Mouse (Mus musculus) mouse trophoblast stem cell (cell line): ENCODE results near the gene Btbd11.

ENCODE experiments used
- in situ Hi-C, 2 experiments: fragments of 300-500 bp; cut with MseI, MboI; formaldehyde crosslinking; loops; 2 replicates in 1 of 2; 3 replicates in 1 of 2; pipeline ENCODE4 v1.15.1; 2025

Btbd11 gene

GRCm38 (mm10) chr10:85591296-85591695, 204.7 kb downstream of the Btbd11 start:
- in situ Hi-C loops: no loop called here

DNA sequence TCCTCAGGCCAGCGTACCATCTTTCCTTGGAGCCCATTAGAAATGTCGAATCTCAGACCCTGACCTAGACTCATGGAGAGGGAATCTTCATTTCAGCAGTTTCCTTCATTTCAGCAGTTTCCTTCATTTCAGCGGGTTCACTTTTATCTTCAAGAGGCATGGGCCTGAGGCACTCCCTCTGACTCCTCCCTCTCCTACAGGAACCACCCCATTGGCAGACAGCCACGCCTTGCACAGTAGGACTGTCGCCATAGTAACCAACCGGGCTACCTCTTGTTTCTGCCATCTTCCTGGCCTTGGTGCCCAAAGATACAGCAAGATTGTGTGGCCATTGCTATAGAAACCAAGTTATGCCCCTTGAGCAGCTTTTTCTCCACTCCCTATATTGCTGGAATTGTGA, 205.4 kb downstream of the Btbd11 start:
- in situ Hi-C loops: no loop called here

DNA sequence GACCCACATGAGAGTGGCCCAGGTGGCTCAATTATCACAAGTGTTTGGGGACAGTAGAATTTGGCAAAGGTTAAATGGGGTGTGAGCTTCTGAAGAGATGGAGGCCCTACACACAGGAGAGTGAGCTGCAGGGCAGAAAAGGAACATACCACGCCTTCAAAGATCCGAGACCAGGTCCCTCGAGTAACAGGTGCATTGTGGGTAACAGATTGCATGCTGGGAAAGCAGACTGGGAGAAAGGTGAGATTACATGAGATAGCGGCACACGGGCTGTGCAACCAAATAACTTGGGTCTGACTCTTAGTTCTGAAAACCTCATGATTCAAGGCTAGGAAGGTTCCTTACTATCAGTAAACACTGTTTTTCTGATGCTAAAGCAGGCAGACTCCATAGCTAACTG, 209.7 kb downstream of the Btbd11 start:
- in situ Hi-C loops: no loop called here

DNA sequence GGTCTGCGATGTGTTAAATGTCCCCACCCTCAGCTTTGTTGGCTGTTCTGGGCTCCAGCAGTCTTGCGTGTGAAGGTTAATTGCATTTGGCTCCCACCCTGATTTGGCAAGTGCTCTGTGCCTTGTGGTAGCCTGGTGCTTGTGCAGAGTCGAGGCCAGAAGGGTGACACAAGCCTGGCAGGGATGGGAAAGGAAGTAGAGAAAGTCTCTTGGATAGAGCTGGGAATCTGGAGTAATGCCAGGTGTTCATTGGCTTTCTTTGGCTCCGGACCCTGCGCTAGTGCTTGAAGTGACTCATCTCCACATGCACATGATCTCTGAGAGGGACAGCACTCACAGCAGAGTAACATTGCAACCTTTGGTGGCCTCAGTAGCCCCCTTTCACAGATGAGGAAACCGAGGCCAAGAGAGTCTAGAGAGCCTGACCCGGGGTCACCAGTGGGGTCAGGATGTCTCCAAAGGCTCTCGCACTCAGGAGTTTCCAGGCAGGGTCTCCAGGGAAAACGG, 211.5 kb downstream of the Btbd11 start:
- in situ Hi-C loops: no loop called here

- in situ Hi-C loops: no loop called here
Observed at GRCm38 (mm10) chr10:85598603-85599542, 212.3 kb downstream of the Btbd11 start.

GRCm38 (mm10) chr10:85602546-85602945, 215.9 kb downstream of the Btbd11 start:
- in situ Hi-C loops: no loop called here

GRCm38 (mm10) chr10:85604556-85604955, 217.9 kb downstream of the Btbd11 start:
- in situ Hi-C loops: no loop called here

DNA sequence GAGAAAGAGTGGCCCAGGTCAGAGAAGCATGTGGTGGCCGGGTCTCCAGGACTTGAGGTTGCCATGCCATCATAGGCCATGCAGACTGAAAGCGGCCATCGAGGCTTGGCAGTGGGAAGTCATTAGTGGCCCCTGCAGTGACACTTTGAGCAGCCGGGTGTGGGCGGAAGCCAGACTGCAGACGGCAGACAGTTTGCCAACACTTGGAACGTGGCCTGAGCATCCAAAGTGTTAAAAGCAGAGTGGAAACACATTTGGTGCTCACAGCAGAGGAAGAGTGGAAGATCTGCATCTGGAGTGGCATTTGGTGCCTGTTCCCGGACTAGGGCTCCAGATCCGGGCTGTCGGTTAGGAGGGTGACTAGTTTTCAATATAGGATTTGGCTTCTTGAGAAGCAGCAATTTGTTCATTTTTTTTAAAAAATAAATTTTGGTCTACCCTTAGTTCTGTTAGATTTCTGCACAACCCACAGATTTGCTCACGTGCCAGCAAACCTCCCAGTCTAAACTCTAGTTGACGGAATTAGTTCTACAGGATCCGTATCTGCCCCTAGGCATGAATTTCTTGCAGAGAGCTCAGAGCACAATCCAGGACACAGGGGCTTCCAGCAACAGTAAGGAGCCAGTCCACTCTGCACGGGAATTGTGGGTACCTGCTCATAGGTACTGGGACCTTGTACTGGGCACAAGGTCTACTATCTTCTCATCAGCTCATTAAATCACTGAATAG, 222.1 kb downstream of the Btbd11 start:
- in situ Hi-C loops: no loop called here

DNA sequence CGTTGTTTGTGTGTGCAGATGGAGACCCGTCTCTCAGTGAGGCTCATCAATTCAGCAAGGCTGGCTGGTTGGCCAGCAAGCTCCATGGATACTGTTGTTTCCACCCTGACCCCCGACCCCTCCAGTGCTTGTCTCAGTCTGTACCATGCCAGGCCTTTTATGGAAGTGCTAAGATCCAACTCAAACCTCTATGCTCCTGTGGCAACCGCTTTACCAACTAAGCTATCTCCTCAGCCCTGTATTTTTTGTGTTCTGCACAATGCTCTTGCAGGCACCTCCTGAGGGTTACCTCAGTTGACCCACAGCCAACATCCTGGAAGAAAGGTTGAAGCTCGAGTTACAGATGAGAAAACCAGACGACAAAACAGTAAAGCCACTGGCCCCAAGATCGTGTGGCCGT, 230.5 kb downstream of the Btbd11 start:
- in situ Hi-C loops: no loop called here

- in situ Hi-C loops: no loop called here
Observed at GRCm38 (mm10) chr10:85617501-85618417, 231.1 kb downstream of the Btbd11 start.

- in situ Hi-C loops: no loop called here
Observed at GRCm38 (mm10) chr10:85621067-85621466, 234.5 kb downstream of the Btbd11 start.

- in situ Hi-C loops: no loop called here
Observed at GRCm38 (mm10) chr10:85624504-85625169, 238.0 kb downstream of the Btbd11 start.

DNA sequence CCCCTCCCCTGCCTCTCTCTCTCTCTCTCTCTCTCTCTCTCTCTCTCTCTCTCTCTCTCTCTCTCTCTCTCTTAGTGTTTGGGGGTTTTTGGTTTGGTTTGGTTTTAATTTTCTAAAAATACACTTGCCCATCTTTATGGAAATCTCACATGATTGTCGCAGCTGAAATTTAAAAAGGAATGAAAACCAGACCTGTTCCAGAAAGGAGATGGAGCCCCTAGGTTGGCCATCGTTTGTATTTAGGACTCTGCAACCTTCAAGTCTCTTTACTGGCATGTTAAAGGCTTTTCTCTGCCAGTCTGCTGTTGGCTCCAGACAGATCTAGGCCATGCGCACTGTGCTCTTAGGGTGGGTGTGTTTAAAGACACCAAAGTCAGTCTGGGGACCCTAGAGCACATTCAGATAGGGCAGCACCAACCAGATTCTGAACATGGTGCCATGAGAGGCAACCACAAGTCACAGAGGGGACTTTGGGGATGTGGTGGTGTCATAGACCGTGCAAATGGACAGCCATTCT, 238.6 kb downstream of the Btbd11 start:
- in situ Hi-C loops: no loop called here

DNA sequence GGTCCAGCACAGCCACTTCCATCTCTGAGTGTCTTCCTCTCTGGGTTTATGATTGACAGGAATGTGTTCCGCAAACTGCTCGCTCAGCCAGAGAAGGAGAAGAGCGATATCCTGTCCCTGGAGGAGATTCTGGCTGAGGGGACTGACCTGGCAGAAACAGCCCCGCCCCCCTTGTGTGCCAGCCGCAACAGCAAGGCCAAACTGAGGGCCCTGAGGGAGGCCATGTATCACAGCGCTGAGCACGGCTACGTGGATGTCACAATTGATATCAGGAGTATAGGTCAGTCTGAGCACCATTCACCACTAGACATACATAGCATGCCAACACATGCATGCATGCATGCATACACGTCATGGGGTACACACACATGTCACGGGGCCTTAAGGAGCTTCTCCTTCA, 245.4 kb downstream of the Btbd11 start:
- in situ Hi-C loops: no loop called here

DNA sequence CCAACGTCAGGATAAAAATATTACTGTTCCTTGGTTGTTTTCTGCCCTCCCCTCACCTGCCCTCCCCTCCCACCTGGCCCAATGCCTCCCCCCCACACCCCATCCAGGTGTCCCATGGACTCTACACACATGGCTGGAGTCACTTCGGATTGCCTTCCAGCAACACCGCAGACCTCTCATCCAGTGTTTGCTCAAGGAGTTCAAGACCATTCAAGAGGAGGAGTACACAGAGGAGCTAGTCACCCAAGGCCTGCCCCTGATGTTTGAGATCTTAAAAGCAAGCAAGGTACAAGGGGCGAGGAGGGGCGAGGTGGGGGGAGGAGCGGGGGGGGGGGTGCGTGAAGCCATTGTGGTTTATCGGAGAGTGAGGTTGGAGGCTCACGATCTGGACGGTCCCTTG, 247.0 kb downstream of the Btbd11 start:
- in situ Hi-C loops: no loop called here

DNA sequence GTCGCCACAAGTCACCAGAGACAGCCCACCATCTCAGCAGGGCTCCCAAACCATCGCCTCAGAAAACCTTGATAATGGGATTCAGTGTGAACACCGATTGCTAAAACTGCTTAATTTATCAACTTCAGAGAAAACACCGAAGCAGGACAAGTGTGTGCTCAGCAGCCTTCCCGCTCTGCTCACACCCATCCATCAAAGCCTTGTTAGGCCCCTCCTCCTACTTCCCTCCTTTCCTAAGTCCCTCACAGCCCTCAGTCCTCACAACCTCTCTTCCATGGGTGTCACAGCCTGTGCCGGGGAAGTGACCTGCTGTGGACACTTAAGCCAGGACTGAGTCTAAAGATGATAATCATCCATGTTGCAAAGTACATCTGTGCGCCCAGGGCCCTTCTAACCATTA, 251.0 kb downstream of the Btbd11 start:
- in situ Hi-C loops: no loop called here

GRCm38 (mm10) chr10:85638141-85638540, 251.5 kb downstream of the Btbd11 start:
- in situ Hi-C loops: no loop called here

GRCm38 (mm10) chr10:85639581-85639980, 253.0 kb downstream of the Btbd11 start:
- in situ Hi-C loops: no loop called here

- in situ Hi-C loops: no loop called here
Observed at GRCm38 (mm10) chr10:85640408-85640807, 253.8 kb downstream of the Btbd11 start.

DNA sequence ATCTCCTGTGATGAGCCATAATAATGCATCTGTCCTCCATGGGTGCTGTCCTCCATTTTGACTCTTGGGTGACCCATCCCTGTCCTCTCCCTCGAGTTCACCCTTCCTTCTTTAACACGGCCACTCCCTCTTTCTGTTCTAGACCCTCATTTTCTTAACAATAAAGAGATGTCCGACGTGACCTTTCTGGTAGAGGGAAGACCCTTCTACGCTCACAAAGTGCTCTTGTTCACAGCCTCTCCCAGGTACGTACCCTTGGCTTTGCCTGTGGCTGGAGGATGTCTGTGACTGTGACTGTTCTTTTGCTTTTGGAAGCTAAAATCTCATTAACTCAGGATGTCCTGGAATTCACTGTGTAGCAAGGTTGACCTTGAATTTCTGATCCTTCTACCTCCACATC, 258.7 kb downstream of the Btbd11 start:
- in situ Hi-C loops: no loop called here

- in situ Hi-C loops: loop anchor here (10.0 kb wide), 2 partner anchors 427 to 437 kb away; no protein-coding TSS in a partner anchor
Observed at GRCm38 (mm10) chr10:85651706-85652105, 265.1 kb downstream of the Btbd11 start.
